Mouse (Mus musculus) erythroblast, embryonic 14.5 days (primary cell): ENCODE data around the gene Tbc1d24.

Experiments
- GATA1 ChIP-seq: IDR thresholded peaks from 2 replicates; pipeline ENCODE4 v1.6.1; 2012; ENCODE audit warnings: low read length, inconsistent platforms, mixed read lengths
- TAL1 ChIP-seq: IDR thresholded peaks from 3 replicates; pipeline ENCODE4 v1.6.1; 2012; ENCODE audit warnings: low read length, inconsistent platforms, mixed read lengths

DNA sequence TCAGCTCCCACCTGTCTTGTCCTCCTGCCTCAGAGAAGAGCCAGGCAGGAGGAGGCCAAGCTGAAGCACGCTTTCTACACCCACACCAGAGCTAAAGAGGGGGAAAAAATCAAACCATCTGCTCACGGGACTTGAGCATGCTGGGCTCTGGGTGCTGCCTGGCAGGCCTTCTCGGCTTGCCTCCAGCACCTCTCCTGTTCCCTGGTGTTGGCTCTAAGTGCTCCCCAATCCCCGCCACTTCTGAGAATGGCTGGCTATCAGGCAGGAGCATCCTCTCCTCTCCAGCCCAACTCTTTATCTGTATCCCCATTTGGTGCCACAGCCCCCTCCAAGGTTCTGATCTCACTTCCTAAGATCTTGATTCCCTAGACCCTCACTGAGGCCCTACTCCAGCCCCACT, 6.1 kb downstream of the Tbc1d24 start:
- TF ChIP-seq TAL1 (peak; percentile 51; the same call in 2 of the 3 replicates), GATA1 (peak; percentile 61)
